In genomic region chr2:92941463-92941862, GRCm38 (mm10) we compare ENCODE assay signal across 15 mouse cellular contexts. TPM values are rescaled to one million over a fixed set of nuclear protein-coding genes. Genes with fewer than 3 reads are reported as not detected.
DNase-seq lines count a peak whose midpoint lies in the region; ATAC-seq and TF ChIP-seq lines count a peak whose summit lies in the region.
"Had no signal": no experiment of that assay in that cellular context is flagged by ENCODE, and none has a peak within 500 bp of the region (broad histone marks: within the 10 kb centered on the region; RNA-seq: fewer than 3 reads in every experiment).

No protein-coding gene starts in this region.

- H3K27ac ChIP-seq in midbrain, embryonic 11.5 days (ENCODE audit: low read depth, low read length): no peak overlapping the region
- no peak overlapping the region for H3K27ac ChIP-seq in midbrain, embryonic 16.5 days (ENCODE audit: low read length)
- peak overlapping the region; percentile 81 for H3K27ac ChIP-seq in cortical plate, adult 2 months (ENCODE audit: insufficient read depth, low read length)
- H3K27ac ChIP-seq in embryonic facial prominence, embryonic 10.5 days (replicated peaks): no peak overlapping the region
- H3K27ac ChIP-seq: forebrain, embryonic 13.5 days; hindbrain, embryonic 13.5 days; hindbrain, postnatal 0 days had no signal

- H3K4me1 ChIP-seq in midbrain, embryonic 11.5 days (ENCODE audit: control insufficient read depth, insufficient read depth, low read length): no peaks in the 10 kb centered on the region
- 0 out of 2 replicates have a peak, but pooled peaks cover under 1% of the 10 kb centered on the region for H3K4me1 ChIP-seq in midbrain, embryonic 16.5 days (ENCODE audit: control insufficient read depth, insufficient read depth, low read length)
- peaks cover 11% of the 10 kb centered on the region for H3K4me1 ChIP-seq in cortical plate, adult 2 months (ENCODE audit: control insufficient read depth, insufficient read depth, low read length)
- peaks cover 12% of the 10 kb centered on the region for H3K4me1 ChIP-seq in embryonic facial prominence, embryonic 10.5 days
- H3K4me1 ChIP-seq: forebrain, embryonic 13.5 days had no signal

- no peak overlapping the region for H3K9ac ChIP-seq in midbrain, embryonic 11.5 days (ENCODE audit: low read length)
- no peak overlapping the region for H3K9ac ChIP-seq in midbrain, embryonic 16.5 days (ENCODE audit: low read depth, low read length)
- H3K9ac ChIP-seq: forebrain, embryonic 13.5 days; forebrain, postnatal 0 days; hindbrain, embryonic 13.5 days had no signal

- WGBS in midbrain, embryonic 11.5 days: 88% methylated on average over 3 of the region's 3 CpGs
- WGBS in midbrain, embryonic 16.5 days: 79% methylated on average over 3 of the region's 3 CpGs
- WGBS in embryonic facial prominence, embryonic 10.5 days: 75% methylated on average over 3 of the region's 3 CpGs

- H3K4me3 ChIP-seq in midbrain, embryonic 11.5 days (ENCODE audit: low read depth, low read length): no peak overlapping the region
- no peak overlapping the region for H3K4me3 ChIP-seq in midbrain, embryonic 16.5 days (ENCODE audit: low read depth, low read length)
- no peak overlapping the region for H3K4me3 ChIP-seq in cortical plate, adult 2 months (ENCODE audit: insufficient read depth, low read length)
- no peak overlapping the region for H3K4me3 ChIP-seq in embryonic facial prominence, embryonic 10.5 days
- H3K4me3 ChIP-seq: forebrain, embryonic 13.5 days; hindbrain, embryonic 13.5 days had no signal

- no peak for TF ChIP-seq POLR2A in cortical plate, adult 2 months (IDR thresholded peaks at IDR 0.05; ENCODE audit: extremely low read depth, insufficient read depth, low read length)

- DNase-seq in cerebellum, adult 11 months: peak; percentile 55
- DNase-seq in cerebellum, postnatal 4 days (ENCODE audit: low spot score in 2 of 2): no peak
- DNase-seq in midbrain, embryonic 11.5 days (ENCODE audit: low spot score, missing footprints): peak; percentile 28
- peak; percentile 71 for DNase-seq in cerebellum, adult 9-11 months
- no peak for DNase-seq in embryonic facial prominence, embryonic 10.5 days (ENCODE audit: low spot score)
- DNase-seq in ovary, postnatal 36 days (ENCODE audit: low spot score): no peak
- DNase-seq: adrenal gland, postnatal 10 days; forebrain, postnatal 0 days; heart, adult 11 months; kidney, adult 18-20 months had no signal

- no peak overlapping the region for H3K4me2 ChIP-seq in midbrain, embryonic 11.5 days
- no peak overlapping the region for H3K4me2 ChIP-seq in midbrain, embryonic 16.5 days (ENCODE audit: low read length)
- H3K4me2 ChIP-seq: forebrain, embryonic 13.5 days; hindbrain, embryonic 13.5 days had no signal

- no peak for ATAC-seq in midbrain, embryonic 11.5 days (ENCODE audit: low FRiP score)
- no peak for ATAC-seq in midbrain, embryonic 16.5 days
- ATAC-seq: forebrain, embryonic 13.5 days; forebrain, postnatal 0 days; hindbrain, postnatal 0 days had no signal

- 0 out of 2 replicates have a peak, but pooled peaks cover 2% of the 10 kb centered on the region for H3K27me3 ChIP-seq in midbrain, embryonic 11.5 days (ENCODE audit: control insufficient read depth, insufficient read depth, low read length)
- no peaks in the 10 kb centered on the region for H3K27me3 ChIP-seq in midbrain, embryonic 16.5 days (ENCODE audit: control insufficient read depth, insufficient read depth, low read depth, low read length)
- peaks cover 10% of the 10 kb centered on the region; the same call in 1 of the 2 replicates for H3K27me3 ChIP-seq in embryonic facial prominence, embryonic 10.5 days (replicated peaks; ENCODE audit: low read depth, poor library complexity, severe bottlenecking)
- H3K27me3 ChIP-seq: forebrain, embryonic 13.5 days had no signal

- no peaks in the 10 kb centered on the region for H3K9me3 ChIP-seq in midbrain, embryonic 11.5 days (ENCODE audit: control insufficient read depth, low read length)
- H3K9me3 ChIP-seq in midbrain, embryonic 16.5 days (replicated peaks; ENCODE audit: control insufficient read depth, low read length, poor library complexity, severe bottlenecking): no peaks in the 10 kb centered on the region
- no peaks in the 10 kb centered on the region for H3K9me3 ChIP-seq in embryonic facial prominence, embryonic 10.5 days
- H3K9me3 ChIP-seq: forebrain, embryonic 13.5 days; hindbrain, embryonic 13.5 days had no signal

- no peaks in the 10 kb centered on the region for H3K36me3 ChIP-seq in midbrain, embryonic 11.5 days (ENCODE audit: control insufficient read depth, insufficient read depth, low read length)
- no peaks in the 10 kb centered on the region for H3K36me3 ChIP-seq in midbrain, embryonic 16.5 days (ENCODE audit: control insufficient read depth, insufficient read depth, low read length)
- no peaks in the 10 kb centered on the region for H3K36me3 ChIP-seq in embryonic facial prominence, embryonic 10.5 days (replicated peaks)

- no peak for TF ChIP-seq CTCF in cortical plate, adult 2 months (IDR thresholded peaks at IDR 0.05; ENCODE audit: extremely low read depth, insufficient read depth, low read length)

RNA-seq across cellular contexts. Expression of gene Syt13, which starts 26.6 kb away (rescaled TPM):
- polyA plus RNA-seq in midbrain, embryonic 11.5 days (2014; fragmentation: Nextera tagmentation; extraction: Ambion mirVana): 14.7 TPM in 2 replicates
- 112 and 145 TPM in 2 replicates for polyA plus RNA-seq in midbrain, embryonic 16.5 days (2015; fragmentation: Nextera tagmentation; extraction: Ambion mirVana)
- polyA plus RNA-seq in cortical plate, adult 2 months (2012; rRNA removed): 146 and 160 TPM in 2 replicates
- polyA plus RNA-seq in embryonic facial prominence, embryonic 10.5 days (2016; fragmentation: Nextera tagmentation; extraction: Ambion mirVana): 9.7 and 10.2 TPM in 2 replicates

Comparison
In these comparisons a context has a peak if more than half of its experiments do, and no peak if none do; other contexts are left out.
1. DNase-seq: peak in cerebellum, adult 11 months (single experiment), midbrain, embryonic 11.5 days (single experiment) and cerebellum, adult 9-11 months (single experiment); none in cerebellum, postnatal 4 days (0 of 2), embryonic facial prominence, embryonic 10.5 days (single experiment) and ovary, postnatal 36 days (single experiment).